Comparison of ENCODE assay signal across 1 mouse cellular context in the genomic region with DNA sequence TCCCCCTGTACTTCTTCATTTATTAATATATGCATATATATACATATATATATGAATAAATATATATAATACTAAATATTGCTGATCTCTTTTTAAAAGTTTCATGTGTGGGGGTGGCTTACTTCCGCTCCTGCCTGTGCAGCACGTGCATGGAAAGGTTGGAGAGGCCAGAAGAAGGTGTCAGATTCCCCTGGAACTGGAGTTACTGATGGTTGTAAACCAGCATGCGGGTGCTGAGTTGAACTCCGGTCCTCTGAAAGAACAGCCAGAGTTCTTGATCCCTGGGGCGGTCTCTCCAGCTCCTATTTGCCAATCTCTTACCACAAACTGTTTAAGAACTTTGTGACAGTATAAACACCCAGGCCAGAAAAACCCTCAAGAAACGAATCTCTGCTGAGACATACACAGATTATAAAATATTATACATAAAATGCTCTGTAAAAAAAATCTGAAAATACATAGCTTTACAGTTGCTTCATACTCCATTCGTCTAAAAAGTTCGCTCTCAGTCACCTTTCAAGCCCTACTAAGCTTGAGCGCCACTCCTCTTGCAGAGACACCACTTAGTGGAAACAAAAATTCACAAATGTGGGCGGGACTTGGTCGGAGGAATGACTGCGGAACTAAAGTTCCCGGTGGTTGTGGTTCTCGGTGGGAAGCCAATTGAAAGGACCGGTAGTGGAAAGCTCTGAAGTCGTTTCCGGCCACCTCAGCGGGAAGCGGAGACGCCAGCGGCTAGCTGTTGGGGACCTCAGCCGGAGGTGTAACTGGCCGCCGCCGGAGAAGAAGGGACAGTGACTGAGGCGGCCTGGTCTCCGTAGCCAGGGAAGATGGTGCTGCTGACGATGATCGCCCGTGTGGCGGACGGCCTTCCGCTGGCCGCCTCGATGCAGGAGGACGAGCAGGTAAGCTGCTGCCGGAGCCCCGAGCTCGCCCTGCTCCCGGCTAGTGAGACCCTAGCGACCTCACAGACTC.
TF ChIP-seq lines count a peak whose summit lies in the region.

A gene (plus strand): TSS at position 675 of the 975 bp plus-strand sequence.

TF ChIP-seq in CH12.LX, 34 proteins besides CTCF, POLR2A, EP300 and RAD21 (continued from another document):
- TF ChIP-seq MXI1 (IDR thresholded peaks at IDR 0.05; ENCODE audit: low read depth, low read length) (peak; percentile 67; the same call in 1 of the 2 replicates), PAX5 (IDR thresholded peaks at IDR 0.05; ENCODE audit: low read length) (no peak), ELF1 (IDR thresholded peaks at IDR 0.05; ENCODE audit: low read depth, low read length) (peak; percentile 91), UBTF (IDR thresholded peaks at IDR 0.05; ENCODE audit: low read depth, low read length) (no peak), NRF1 (IDR thresholded peaks at IDR 0.05; ENCODE audit: low read depth, low read length) (0 out of 2 replicates have a peak, but pooled peaks have one; percentile 39), ETS1 (conservative IDR thresholded peaks at IDR 0.05; ENCODE audit: low read depth, low read length) (no peak; the same call in none of the 2 replicates), TCF12 (IDR thresholded peaks at IDR 0.05; ENCODE audit: low read depth, low read length) (peak; percentile 92), MYC (IDR thresholded peaks at IDR 0.05; ENCODE audit: low read depth, low read length) (no peak; the same call in 1 of the 2 replicates), RCOR1 (conservative IDR thresholded peaks at IDR 0.05; ENCODE audit: low read depth, low read length) (no peak), ZKSCAN1 (IDR thresholded peaks at IDR 0.05; ENCODE audit: borderline replicate concordance, low read depth, low read length) (peak; percentile 93), TBP (conservative IDR thresholded peaks at IDR 0.05; ENCODE audit: low read depth, low read length) (peak; percentile 93), USF1 (IDR thresholded peaks at IDR 0.05; ENCODE audit: low read depth, low read length) (no peak), HCFC1 (IDR thresholded peaks at IDR 0.05; ENCODE audit: low read depth, low read length) (peak; percentile 98), IRF4 (IDR thresholded peaks at IDR 0.05; ENCODE audit: low read depth, low read length) (peak; percentile 77; the same call in 1 of the 2 replicates), SMC3 (IDR thresholded peaks at IDR 0.05; ENCODE audit: low read depth, low read length) (no peak), ZC3H11A (IDR thresholded peaks at IDR 0.05; ENCODE audit: low read depth, low read length) (no peak), MAZ (IDR thresholded peaks at IDR 0.05; ENCODE audit: low read depth, low read length) (no peak), USF2 (conservative IDR thresholded peaks at IDR 0.05; ENCODE audit: low read depth, low read length) (no peak), SIN3A (IDR thresholded peaks at IDR 0.05; ENCODE audit: low read length) (peak; percentile 98), ZMIZ1 (IDR thresholded peaks at IDR 0.05; ENCODE audit: low read depth, low read length) (peak; percentile 70), BHLHE40 (IDR thresholded peaks at IDR 0.05; ENCODE audit: low read depth, low read length) (peak; percentile 68), E2F4 (IDR thresholded peaks at IDR 0.05; ENCODE audit: insufficient replicate concordance, low read depth, low read length) (peak; percentile 50; the same call in 1 of the 2 replicates), GABPA (IDR thresholded peaks at IDR 0.05; ENCODE audit: insufficient replicate concordance, low read depth, low read length) (peak; percentile 19; the same call in 1 of the 2 replicates), KAT2A (IDR thresholded peaks at IDR 0.05; ENCODE audit: insufficient replicate concordance, low read length) (peak; percentile 90; the same call in 1 of the 2 replicates)
